Mouse (Mus musculus): ENCODE data around the gene Ak1. TPM values are rescaled to one million over a fixed set of nuclear protein-coding genes. Genes with fewer than 3 reads are reported as not detected.

The Ak1 gene
- total RNA-seq, 2 experiments from 2014 or later: 156 TPM

- intact Hi-C loops (cut with DNase I): no loop called here
- DNase-seq (ENCODE audit: extremely low spot score in 1 of 2, low spot score in 2 of 2): no peak
These were observed 24.3 kb upstream of the Ak1 start for GRCm38 (mm10) chr2:32597248-32597647.

GRCm38 (mm10) chr2:32597699-32598098 is 23.9 kb upstream of the Ak1 start:
- DNase-seq (ENCODE audit: extremely low spot score in 1 of 2, low spot score in 2 of 2): no peak
- intact Hi-C loops (cut with DNase I): no loop called here

GRCm38 (mm10) chr2:32598506-32598905 is 23.1 kb upstream of the Ak1 start:
- intact Hi-C loops (cut with DNase I): no loop called here
- peak in 1 of 2 experiments; percentile 55 for DNase-seq (ENCODE audit: extremely low spot score in 1 of 2, low spot score in 2 of 2)

GRCm38 (mm10) chr2:32599409-32599808 is 22.1 kb upstream of the Ak1 start, which contains the start of gene St6galnac6:
St6galnac6 (plus strand) TSS chr2:32599709.
- intact Hi-C loops (cut with DNase I): no loop called here
- no peak for DNase-seq (ENCODE audit: extremely low spot score in 1 of 2, low spot score in 2 of 2)

GRCm38 (mm10) chr2:32601417-32602065 is 20.0 kb upstream of the Ak1 start:
- DNase-seq (ENCODE audit: extremely low spot score in 1 of 2, low spot score in 2 of 2): peak in 1 of 2 experiments; percentile 63
- intact Hi-C loops (cut with DNase I): no loop called here

GRCm38 (mm10) chr2:32602600-32603054 is 18.9 kb upstream of the Ak1 start:
- intact Hi-C loops (cut with DNase I): no loop called here
- DNase-seq (ENCODE audit: extremely low spot score in 1 of 2, low spot score in 2 of 2): peak; percentile 82 to 87

- DNase-seq (ENCODE audit: extremely low spot score in 1 of 2, low spot score in 2 of 2): no peak
- intact Hi-C loops (cut with DNase I): no loop called here
These were observed 16.9 kb upstream of the Ak1 start for GRCm38 (mm10) chr2:32604631-32605030.

GRCm38 (mm10) chr2:32606161-32607142 is 15.1 kb upstream of the Ak1 start:
- intact Hi-C loops (cut with DNase I): no loop called here
- DNase-seq (ENCODE audit: extremely low spot score in 1 of 2, low spot score in 2 of 2): peak; percentile 76 to 94

- no peak for DNase-seq (ENCODE audit: extremely low spot score in 1 of 2, low spot score in 2 of 2)
- intact Hi-C loops (cut with DNase I): no loop called here
These were observed 14.2 kb upstream of the Ak1 start for GRCm38 (mm10) chr2:32607262-32607947.

- intact Hi-C loops (cut with DNase I): no loop called here
- DNase-seq (ENCODE audit: extremely low spot score in 1 of 2, low spot score in 2 of 2): peak in 1 of 2 experiments; percentile 82
These were observed 13.3 kb upstream of the Ak1 start for GRCm38 (mm10) chr2:32608141-32608777.

- intact Hi-C loops (cut with DNase I): no loop called here
These were observed 12.7 kb upstream of the Ak1 start for GRCm38 (mm10) chr2:32608778-32609435.

GRCm38 (mm10) chr2:32610610-32611229 is 10.8 kb upstream of the Ak1 start:
- intact Hi-C loops (cut with DNase I): no loop called here

More at GRCm38 (mm10) chr2:32608778-32609435, 12.7 kb upstream of the Ak1 start:
- no peak for DNase-seq (ENCODE audit: extremely low spot score in 1 of 2, low spot score in 2 of 2)

GRCm38 (mm10) chr2:32612274-32612673 is 9.3 kb upstream of the Ak1 start:
- intact Hi-C loops (cut with DNase I): no loop called here
- no peak for DNase-seq (ENCODE audit: extremely low spot score in 1 of 2, low spot score in 2 of 2)

More at GRCm38 (mm10) chr2:32610610-32611229, 10.8 kb upstream of the Ak1 start:
- peak in 1 of 2 experiments; percentile 76 for DNase-seq (ENCODE audit: extremely low spot score in 1 of 2, low spot score in 2 of 2)

- DNase-seq (ENCODE audit: extremely low spot score in 1 of 2, low spot score in 2 of 2): no peak
- intact Hi-C loops (cut with DNase I): loop anchor here (5.0 kb wide), 1 partner anchor 35 kb away; no protein-coding TSS in a partner anchor
These were observed 4.4 kb upstream of the Ak1 start for GRCm38 (mm10) chr2:32617109-32617508.

- intact Hi-C loops (cut with DNase I): loop anchor here (5.0 kb wide), 1 partner anchor 35 kb away; no protein-coding TSS in a partner anchor
- peak in 1 of 2 experiments; percentile 52 for DNase-seq (ENCODE audit: extremely low spot score in 1 of 2, low spot score in 2 of 2)
These were observed 4.0 kb upstream of the Ak1 start for GRCm38 (mm10) chr2:32617601-32618000.

- intact Hi-C loops (cut with DNase I): loop anchor here (5.0 kb wide), 1 partner anchor 36 kb away; no protein-coding TSS in a partner anchor
- DNase-seq (ENCODE audit: extremely low spot score in 1 of 2, low spot score in 2 of 2): no peak
These were observed 3.5 kb upstream of the Ak1 start for GRCm38 (mm10) chr2:32618051-32618450.

GRCm38 (mm10) chr2:32620682-32621516 is 659 bp upstream of the Ak1 start:
- intact Hi-C loops (cut with DNase I): no loop called here
- DNase-seq (ENCODE audit: extremely low spot score in 1 of 2, low spot score in 2 of 2): peak in 1 of 2 experiments; percentile 84

Data from left cerebral cortex, postnatal 10 days (tissue).